Mouse (Mus musculus) lung, postnatal 14 days (tissue): ENCODE data around the gene Zdhhc1.

Experiments
- DNase-seq: peaks from one replicate; pipeline ENCODE4 v3.0.0; 2021

Zdhhc1 gene

GRCm38 (mm10) chr8:105451903-105452603 is 44.6 kb downstream of the Zdhhc1 start:
- DNase-seq = no peak

- DNase-seq = no peak
These were observed 45.7 kb downstream of the Zdhhc1 start for GRCm38 (mm10) chr8:105450977-105451376.

GRCm38 (mm10) chr8:105448596-105448995 is 48.1 kb downstream of the Zdhhc1 start:
- no peak for DNase-seq

- DNase-seq = no peak
These were observed 48.5 kb downstream of the Zdhhc1 start for GRCm38 (mm10) chr8:105448188-105448587.

DNA sequence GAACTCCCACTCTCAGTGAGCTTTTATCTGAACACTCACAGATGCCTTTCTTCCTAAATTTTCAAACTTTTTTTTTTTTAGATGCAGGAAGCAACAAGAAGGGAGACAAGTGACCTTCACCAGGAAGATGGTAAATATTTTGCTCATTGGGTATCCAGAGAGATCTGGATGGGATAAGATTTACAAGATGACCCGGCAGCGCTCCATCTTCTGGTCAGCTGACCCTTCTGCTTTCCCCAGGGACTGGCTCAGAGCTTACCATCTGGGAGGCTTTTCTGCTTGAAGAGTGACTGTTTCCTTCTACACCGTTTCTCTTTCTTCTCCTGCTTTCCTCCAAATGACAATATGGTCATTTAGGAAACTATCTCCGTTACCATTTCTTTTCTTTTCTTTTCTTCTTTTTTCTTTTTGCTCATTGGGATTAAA is 50.6 kb downstream of the Zdhhc1 start:
- DNase-seq = no peak

- DNase-seq = no peak
These were observed 51.2 kb downstream of the Zdhhc1 start for GRCm38 (mm10) chr8:105445296-105446126.

DNA sequence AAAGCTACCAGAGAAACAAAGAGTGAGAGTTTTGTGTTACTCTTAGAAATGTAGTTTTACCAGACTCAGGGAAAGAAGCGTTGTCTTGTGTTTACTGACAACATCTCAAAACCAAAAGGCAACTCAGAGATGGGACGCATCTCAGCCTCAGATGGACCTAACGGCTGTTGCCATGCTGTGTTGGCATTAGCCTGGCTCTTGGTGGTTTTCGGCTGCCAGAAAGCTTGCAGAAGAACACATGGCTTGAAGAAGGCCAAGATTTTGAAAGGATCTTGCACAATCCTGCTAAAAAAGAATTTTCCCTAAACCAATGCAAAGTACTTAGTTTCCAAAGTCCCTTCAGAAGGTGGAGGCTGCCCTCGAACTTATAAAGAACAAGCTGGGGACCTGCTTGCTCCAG is 54.0 kb downstream of the Zdhhc1 start:
- no peak for DNase-seq

DNA sequence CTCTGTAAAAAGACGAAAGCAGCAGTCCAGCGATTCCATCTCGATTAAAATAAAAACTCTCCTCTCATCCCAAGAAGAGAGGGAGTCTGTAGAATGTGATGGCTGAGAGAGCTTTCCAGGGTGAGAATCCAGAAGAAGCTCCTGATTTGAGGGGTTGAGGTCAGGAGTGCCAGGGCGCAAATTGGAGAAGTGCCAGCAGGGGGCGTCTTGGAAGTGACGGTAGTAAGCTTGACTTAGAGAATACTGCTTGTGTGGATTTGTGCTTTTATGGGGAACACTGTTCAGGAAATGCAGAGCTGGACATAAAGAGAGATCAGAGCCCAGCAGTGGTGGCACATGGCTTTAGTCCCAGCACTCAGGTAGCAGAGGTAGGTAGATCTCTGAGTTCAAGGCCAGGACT is 55.3 kb downstream of the Zdhhc1 start:
- peak; percentile 78 for DNase-seq

GRCm38 (mm10) chr8:105438865-105439264 is 57.8 kb downstream of the Zdhhc1 start:
- peak; percentile 67 for DNase-seq

DNA sequence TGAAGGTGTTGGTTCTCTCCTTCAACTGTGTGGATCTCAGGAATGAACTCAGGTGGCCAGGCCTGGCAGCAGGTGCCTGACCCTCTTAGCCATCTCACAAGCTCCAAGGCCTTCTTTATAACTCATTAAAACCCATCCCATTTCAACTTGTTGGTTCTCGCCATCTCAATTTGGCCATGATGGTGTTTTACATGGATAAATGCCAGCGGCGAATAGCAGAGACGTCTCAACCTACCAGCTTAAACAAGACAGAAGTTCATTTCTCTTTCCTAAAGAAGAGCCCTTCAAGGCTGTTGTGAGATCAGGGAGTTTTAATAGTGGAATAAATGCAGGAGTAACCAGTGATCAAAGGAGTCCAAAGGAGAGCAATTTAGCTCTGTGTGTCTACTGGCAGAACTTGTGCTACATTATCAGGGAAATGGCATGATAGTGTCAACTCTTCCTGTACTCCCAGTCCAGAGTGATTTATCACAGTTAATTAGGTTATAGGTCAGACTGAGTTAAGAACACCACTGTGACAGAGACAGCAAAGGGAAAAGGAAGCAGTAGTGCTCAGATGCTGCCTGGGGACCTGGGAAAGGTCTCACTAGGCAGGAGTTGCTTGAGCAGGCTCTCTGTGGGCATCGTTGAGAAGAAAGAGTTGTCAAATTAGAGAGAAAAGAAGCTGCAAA is 59.5 kb downstream of the Zdhhc1 start:
- DNase-seq = no peak

GRCm38 (mm10) chr8:105436218-105436617 is 60.5 kb downstream of the Zdhhc1 start:
- no peak for DNase-seq

- DNase-seq = no peak
These were observed 62.6 kb downstream of the Zdhhc1 start for GRCm38 (mm10) chr8:105434136-105434535.

DNA sequence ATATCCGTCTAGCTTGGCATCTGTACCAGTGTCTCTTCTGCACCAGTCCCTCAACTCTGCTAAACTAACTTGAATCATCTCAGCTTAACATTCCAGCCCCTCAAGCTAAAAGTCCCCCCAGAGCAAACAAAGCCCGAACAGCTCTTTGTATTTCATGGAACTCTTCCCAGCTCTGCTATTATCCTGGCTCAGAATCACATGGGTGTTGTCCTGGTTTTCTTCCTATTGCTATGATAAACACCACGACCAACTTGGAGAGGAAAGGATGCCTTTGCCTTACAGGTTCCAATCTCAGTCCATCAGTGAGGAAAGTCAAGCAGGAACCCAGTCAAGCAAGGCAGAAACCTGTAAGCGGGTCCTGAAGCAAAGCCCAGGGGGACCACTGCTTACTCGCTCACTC is 63.2 kb downstream of the Zdhhc1 start:
- DNase-seq = peak; percentile 11

- DNase-seq = no peak
These were observed 63.7 kb downstream of the Zdhhc1 start for GRCm38 (mm10) chr8:105433021-105433420.

- no peak for DNase-seq
These were observed 64.8 kb downstream of the Zdhhc1 start for GRCm38 (mm10) chr8:105431743-105432515.

GRCm38 (mm10) chr8:105426878-105427277 is 69.8 kb downstream of the Zdhhc1 start:
- no peak for DNase-seq
